Mouse (Mus musculus) liver, embryonic 13.5 days (tissue): Measurements from ENCODE around the gene Fam76a. TPM values are rescaled to one million over a fixed set of nuclear protein-coding genes. Genes with fewer than 3 reads are reported as not detected.
"Not testable (repeated sequence)": the region's sequence is repeated elsewhere in the genome, so short reads cannot be mapped to it uniquely, and the experiment has no call there.

Source experiments
- ATAC-seq: fragments of 200-750 bp; cut with Nextera tagmentation; 2 replicates; pipeline ENCODE4 v1.8.0; 2017; ENCODE audit warnings: low read depth, mild to moderate bottlenecking, moderate number of reproducible peaks, moderate library complexity
- DNase-seq: peaks from one replicate; pipeline ENCODE4 v3.0.0; 2022
- H3K27ac ChIP-seq: fragments of 300-500 bp; sonication (generic); 2 replicates; pipeline ENCODE4 v1.5.1; 2015; ENCODE audit warnings: moderate library complexity, mild to moderate bottlenecking, inconsistent platforms
- H3K27me3 ChIP-seq: fragments of 300-500 bp; sonication (generic); 2 replicates; pipeline ENCODE4 v1.6.1; 2015; ENCODE audit warnings: mild to moderate bottlenecking, inconsistent platforms
- H3K36me3 ChIP-seq: fragments of 300-500 bp; sonication (generic); 2 replicates; pipeline ENCODE4 v1.6.1; 2015; ENCODE audit warnings: mild to moderate bottlenecking, inconsistent platforms
- H3K4me1 ChIP-seq: fragments of 300-500 bp; sonication (generic); replicated peaks from 2 replicates; pipeline ENCODE4 v1.6.1; 2015; ENCODE audit warnings: inconsistent platforms
- H3K4me2 ChIP-seq: fragments of 300-500 bp; sonication (generic); 2 replicates; pipeline ENCODE4 v1.6.1; 2015; ENCODE audit warnings: inconsistent platforms, mild to moderate bottlenecking, moderate library complexity
- H3K4me3 ChIP-seq: fragments of 300-500 bp; sonication (generic); replicated peaks from 2 replicates; pipeline ENCODE4 v1.5.1; 2015; ENCODE audit warnings: mild to moderate bottlenecking, inconsistent platforms
- H3K9ac ChIP-seq: fragments of 300-500 bp; sonication (generic); 2 replicates; pipeline ENCODE4 v1.6.1; 2015; ENCODE audit warnings: mild to moderate bottlenecking, inconsistent platforms
- H3K9me3 ChIP-seq: fragments of 300-500 bp; sonication (generic); replicated peaks from 2 replicates; pipeline ENCODE4 v1.6.1; 2016; ENCODE audit warnings: inconsistent platforms
- WGBS: fragments of 180-500 bp; shearing (Covaris S2); methylation state at CpG from one replicate; pipeline ENCODE4 v1.1.7; 2015; ENCODE audit not compliant: insufficient replicate concordance; 5-methylcytosine and 5-hydroxymethylcytosine counted together
- polyA plus RNA-seq: library from polyadenylated mRNA; unstranded; fragments of >200 nt; fragmentation: Nextera tagmentation; extraction: Ambion mirVana; gene quantifications from 2 replicates; pipeline ENCODE4 v1.2.1, GENCODE M21; 2015

The Fam76a gene
- polyA plus RNA-seq, 1 experiment from 2014 or later, result 25.1 TPM

DNA sequence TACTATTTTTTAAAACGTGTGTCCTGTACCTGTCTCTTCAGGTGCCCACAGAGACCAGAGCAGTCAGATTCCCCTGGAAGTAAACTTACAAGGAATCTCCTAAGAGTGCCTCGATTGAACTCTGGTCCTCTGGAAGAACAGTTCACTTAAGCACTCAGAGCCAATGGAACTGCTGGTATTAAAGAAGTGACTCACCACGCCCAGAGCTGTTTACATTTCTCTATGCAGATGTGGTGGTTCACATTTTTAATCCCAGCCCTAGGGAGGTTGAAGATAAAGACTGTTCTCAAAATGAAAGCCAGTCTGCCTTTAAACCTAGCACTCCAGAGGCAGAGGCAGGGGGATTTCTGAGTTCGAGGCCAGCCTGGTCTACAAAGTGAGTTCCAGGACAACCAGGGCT, 2.2 kb downstream of the Fam76a start:
- H3K9me3 ChIP-seq, result no peaks in the 10 kb centered on the region
- H3K36me3 ChIP-seq, result peaks cover 37% of the 10 kb centered on the region
- DNase-seq, result no peak
- H3K27me3 ChIP-seq, result no peaks in the 10 kb centered on the region
- WGBS, result 77% methylated on average over 4 of the region's 4 CpGs
- no peak overlapping the region for H3K4me2 ChIP-seq
- H3K9ac ChIP-seq, result no peak overlapping the region
- H3K4me3 ChIP-seq, result no peak overlapping the region
- H3K27ac ChIP-seq, result peak overlapping the region; percentile 99
- peaks cover 39% of the 10 kb centered on the region for H3K4me1 ChIP-seq
- ATAC-seq, result no peak

GRCm38 (mm10) chr4:132918493-132918892, 3.9 kb downstream of the Fam76a start:
- WGBS, result 80% methylated on average over 6 of the region's 6 CpGs
- H3K4me2 ChIP-seq, DNase-seq, H3K27me3 ChIP-seq, H3K4me3 ChIP-seq, ATAC-seq, H3K27ac ChIP-seq, H3K9ac ChIP-seq, H3K9me3 ChIP-seq: not testable (repeated sequence)
- Histone ChIP-seq H3K36me3 (peaks cover 52% of the 10 kb centered on the region), H3K4me1 (peaks cover 26% of the 10 kb centered on the region)

DNA sequence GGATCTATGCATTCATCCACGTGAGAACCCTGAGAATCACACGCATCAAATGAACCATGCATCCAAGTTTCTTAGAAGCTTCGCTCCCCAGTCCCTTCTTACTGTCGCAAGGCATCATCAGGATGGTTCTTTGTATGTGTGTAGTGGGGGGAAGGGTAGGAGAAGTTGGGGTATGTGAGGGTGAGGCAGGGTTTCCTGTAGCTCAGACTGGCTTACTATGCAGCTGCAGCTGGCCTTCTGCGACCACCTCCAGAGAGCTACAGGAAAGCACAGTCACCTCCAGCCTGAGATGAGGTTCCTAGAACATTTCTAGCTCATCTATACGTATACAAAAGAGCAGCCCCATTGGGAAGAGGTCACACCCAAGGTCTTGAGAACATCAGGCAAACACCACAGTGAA, 10.2 kb downstream of the Fam76a start:
- Histone ChIP-seq H3K27me3 (no peaks in the 10 kb centered on the region), H3K9me3 (no peaks in the 10 kb centered on the region), H3K4me2 (no peak overlapping the region), H3K4me1 (no peaks in the 10 kb centered on the region), H3K9ac (no peak overlapping the region), H3K4me3 (no peak overlapping the region), H3K27ac (no peak overlapping the region), H3K36me3 (peaks cover 86% of the 10 kb centered on the region)
- 79% methylated on average over 6 of the region's 6 CpGs for WGBS
- ATAC-seq, result no peak
- DNase-seq, result no peak

GRCm38 (mm10) chr4:132905843-132906360, 16.5 kb downstream of the Fam76a start:
- 87% methylated on average over 5 of the region's 5 CpGs for WGBS
- no peak overlapping the region for H3K4me2 ChIP-seq
- DNase-seq (no peak), ATAC-seq (no peak)
- peaks cover 4% of the 10 kb centered on the region for H3K4me1 ChIP-seq
- peaks cover 72% of the 10 kb centered on the region for H3K36me3 ChIP-seq
- no peak overlapping the region for H3K4me3 ChIP-seq
- no peaks in the 10 kb centered on the region for H3K9me3 ChIP-seq
- no peak overlapping the region for H3K27ac ChIP-seq
- no peaks in the 10 kb centered on the region for H3K27me3 ChIP-seq
- no peak overlapping the region for H3K9ac ChIP-seq

DNA sequence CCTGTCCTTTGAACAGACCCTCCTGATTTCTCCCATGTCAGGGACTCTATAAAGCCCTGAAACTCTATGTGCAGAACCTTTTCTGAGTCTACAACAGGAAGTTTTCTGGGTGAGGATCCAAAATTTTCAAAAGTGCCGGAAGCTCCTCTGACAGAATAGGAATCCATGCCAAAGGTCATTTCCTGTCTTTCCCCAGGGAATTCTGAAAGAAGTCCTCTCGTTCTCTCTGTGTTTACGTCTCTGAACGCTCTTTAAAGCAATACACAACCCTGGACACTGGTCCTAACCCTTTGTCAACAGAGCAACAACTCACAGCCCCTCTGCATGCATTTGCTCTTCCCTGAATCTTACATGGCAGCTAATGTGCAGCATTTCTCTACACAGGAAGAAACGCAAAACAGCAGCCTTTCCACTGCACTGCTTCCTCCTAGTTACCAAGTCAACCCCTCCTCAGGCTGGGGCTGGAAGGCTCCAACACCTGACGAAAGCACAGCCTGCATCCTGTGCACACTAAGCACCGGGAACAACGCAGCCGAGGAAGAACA, 17.5 kb downstream of the Fam76a start:
- Histone ChIP-seq H3K27ac (no peak overlapping the region), H3K27me3 (no peaks in the 10 kb centered on the region), H3K4me3 (no peak overlapping the region), H3K9me3 (no peaks in the 10 kb centered on the region), H3K4me1 (peaks cover 4% of the 10 kb centered on the region), H3K4me2 (no peak overlapping the region), H3K36me3 (peaks cover 69% of the 10 kb centered on the region), H3K9ac (no peak overlapping the region)
- ATAC-seq, result no peak
- no peak for DNase-seq
- WGBS, result 75% methylated on average over 9 of the region's 9 CpGs

GRCm38 (mm10) chr4:132904071-132904470, 18.3 kb downstream of the Fam76a start:
- DNase-seq, result no peak
- Histone ChIP-seq H3K9me3 (no peaks in the 10 kb centered on the region), H3K27ac (no peak overlapping the region), H3K36me3 (peaks cover 65% of the 10 kb centered on the region), H3K4me1 (peaks cover 4% of the 10 kb centered on the region), H3K4me3 (no peak overlapping the region), H3K4me2 (no peak overlapping the region), H3K9ac (no peak overlapping the region), H3K27me3 (no peaks in the 10 kb centered on the region)
- WGBS, result 56% methylated on average over 2 of the region's 2 CpGs
- no peak for ATAC-seq

DNA sequence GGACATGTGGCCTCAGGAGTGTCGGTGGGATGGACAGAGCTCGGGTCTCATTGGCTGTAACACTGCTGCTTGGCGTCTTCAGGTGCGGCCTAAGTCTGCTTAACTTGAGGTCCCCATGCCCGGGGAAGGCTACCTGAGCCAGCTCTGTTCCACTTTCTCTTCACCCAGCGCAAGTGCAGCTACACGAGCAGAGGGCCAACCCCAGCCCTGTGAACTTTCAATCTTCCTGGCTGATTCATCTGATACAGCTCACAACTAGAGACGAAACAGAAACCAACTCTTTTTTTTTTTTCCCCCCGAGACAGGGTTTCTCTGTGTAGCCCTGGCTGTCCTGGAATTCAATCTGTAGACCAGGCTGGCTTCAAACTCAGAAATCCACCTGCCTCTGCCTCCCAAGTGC, 24.2 kb downstream of the Fam76a start:
- ATAC-seq (no peak), DNase-seq (no peak)
- no peak overlapping the region for H3K4me2 ChIP-seq
- WGBS, result 73% methylated on average over 9 of the region's 9 CpGs
- peaks cover 8% of the 10 kb centered on the region for H3K4me1 ChIP-seq
- H3K9ac ChIP-seq, result no peak overlapping the region
- no peak overlapping the region for H3K27ac ChIP-seq
- H3K27me3 ChIP-seq, result peaks cover 5% of the 10 kb centered on the region; the same call in 1 of the 2 replicates
- H3K9me3 ChIP-seq, result no peaks in the 10 kb centered on the region
- peaks cover 32% of the 10 kb centered on the region for H3K36me3 ChIP-seq
- H3K4me3 ChIP-seq, result no peak overlapping the region

- WGBS, result 18% methylated on average over 7 of the region's 7 CpGs
- DNase-seq (no peak), ATAC-seq (no peak)
- Histone ChIP-seq H3K4me1 (peaks cover 8% of the 10 kb centered on the region), H3K27ac (no peak overlapping the region), H3K9ac (0 out of 2 replicates have a peak overlapping the region, but pooled peaks have one; percentile 10), H3K4me3 (no peak overlapping the region), H3K4me2 (no peak overlapping the region), H3K27me3 (peaks cover 5% of the 10 kb centered on the region; the same call in 1 of the 2 replicates), H3K9me3 (no peaks in the 10 kb centered on the region), H3K36me3 (no peaks in the 10 kb centered on the region)
Measured at GRCm38 (mm10) chr4:132894402-132894801, 28.0 kb downstream of the Fam76a start.

- peak overlapping the region; percentile 96 for H3K4me2 ChIP-seq
- H3K27ac ChIP-seq, result peak overlapping the region; percentile 91
- DNase-seq (no peak), ATAC-seq (peak; percentile 1; the same call in 1 of the 2 replicates)
- no peaks in the 10 kb centered on the region for H3K27me3 ChIP-seq
- H3K4me1 ChIP-seq, result peaks cover 38% of the 10 kb centered on the region
- H3K4me3 ChIP-seq, result peak overlapping the region; percentile 96
- no peaks in the 10 kb centered on the region for H3K9me3 ChIP-seq
- peaks cover 8% of the 10 kb centered on the region for H3K36me3 ChIP-seq
- WGBS, result 9% methylated on average over 9 of the region's 9 CpGs
- peak overlapping the region; percentile 97 for H3K9ac ChIP-seq
Measured at GRCm38 (mm10) chr4:132884844-132885374, 37.4 kb downstream of the Fam76a start.

GRCm38 (mm10) chr4:132884064-132884843, 38.1 kb downstream of the Fam76a start, which contains the start of gene Stx12:
TSS of gene Stx12 (minus strand) at chr4:132884509.
- H3K4me3 ChIP-seq, result peak within 1 kb of the TSS; percentile 96
- H3K9ac ChIP-seq, result peak within 1 kb of the TSS; percentile 97
- ATAC-seq, result peak; percentile 92
- H3K27me3 ChIP-seq, result no peaks in the 10 kb centered on the region
- WGBS, result under 1% methylated on average over 71 of the region's 72 CpGs
- peaks cover 13% of the 10 kb centered on the region for H3K36me3 ChIP-seq
- peak; percentile 83 for DNase-seq
- peak within 1 kb of the TSS; percentile 96 for H3K4me2 ChIP-seq
- H3K9me3 ChIP-seq, result no peaks in the 10 kb centered on the region
- peaks cover 38% of the 10 kb centered on the region for H3K4me1 ChIP-seq
- peak within 1 kb of the TSS; percentile 91 for H3K27ac ChIP-seq

DNA sequence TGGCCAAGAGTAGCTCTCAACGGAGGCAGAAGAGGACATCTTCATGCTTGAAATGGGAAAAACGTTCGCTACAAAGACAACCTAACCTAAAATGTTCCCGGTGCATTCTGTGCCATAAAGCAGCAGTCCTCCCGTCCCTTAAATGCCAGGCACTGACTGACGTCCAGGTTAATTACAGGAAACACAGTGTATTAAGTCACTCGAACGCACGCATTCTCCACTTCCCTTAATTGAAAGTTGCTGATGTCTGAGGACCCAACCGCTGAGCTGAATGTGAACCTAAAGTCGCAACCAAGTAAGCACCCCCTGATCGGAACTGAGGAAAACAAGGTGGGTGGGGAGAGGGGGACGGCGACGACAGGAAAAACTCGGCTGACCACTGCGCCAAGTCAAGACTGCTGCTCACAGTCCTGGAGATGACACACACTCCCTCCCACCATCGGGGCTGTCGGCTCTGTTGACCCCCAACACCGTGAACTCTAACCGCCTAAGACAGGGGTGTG, 38.7 kb downstream of the Fam76a start:
- under 1% methylated on average over 21 of the region's 21 CpGs for WGBS
- H3K4me1 ChIP-seq, result peaks cover 38% of the 10 kb centered on the region
- H3K27ac ChIP-seq, result peak overlapping the region; percentile 91
- peak overlapping the region; percentile 96 for H3K4me2 ChIP-seq
- ATAC-seq (no peak), DNase-seq (no peak)
- H3K9ac ChIP-seq, result peak overlapping the region; percentile 97
- no peaks in the 10 kb centered on the region for H3K9me3 ChIP-seq
- H3K4me3 ChIP-seq, result peak overlapping the region; percentile 96
- no peaks in the 10 kb centered on the region for H3K27me3 ChIP-seq
- peaks cover 13% of the 10 kb centered on the region for H3K36me3 ChIP-seq
